Mouse (Mus musculus) limb, embryonic 14.5 days (tissue): Measurements from ENCODE around the gene Mybpc1. TPM values are rescaled to one million over a fixed set of nuclear protein-coding genes. Genes with fewer than 3 reads are reported as not detected.

Experiments used
- ATAC-seq: fragments of 200-750 bp; cut with Nextera tagmentation; 2 replicates; pipeline ENCODE4 v1.8.0; 2017; ENCODE audit warnings: low read depth, moderate number of reproducible peaks, moderate TSS enrichment; ENCODE audit not compliant: low FRiP score
- DNase-seq: peaks from one replicate; pipeline ENCODE4 v3.0.0-alpha.2; 2015; ENCODE audit warnings: low spot score
- H3K27ac ChIP-seq: fragments of 300-500 bp; sonication (generic); replicated peaks from 2 replicates; pipeline ENCODE4 v1.5.1; 2014; ENCODE audit warnings: low read depth, mild to moderate bottlenecking, low read length, moderate library complexity, mixed read lengths
- H3K27me3 ChIP-seq: fragments of 300-500 bp; sonication (generic); 2 replicates; pipeline ENCODE4 v1.6.1; 2014; ENCODE audit warnings: low read length, mixed read lengths; ENCODE audit not compliant: control insufficient read depth, insufficient read depth
- H3K36me3 ChIP-seq: fragments of 300-500 bp; sonication (generic); 2 replicates; pipeline ENCODE4 v1.6.1; 2014; ENCODE audit warnings: mild to moderate bottlenecking, low read length, moderate library complexity, mixed read lengths; ENCODE audit not compliant: control insufficient read depth, insufficient read depth
- H3K4me1 ChIP-seq: fragments of 300-500 bp; sonication (generic); 2 replicates; pipeline ENCODE4 v1.6.1; 2014; ENCODE audit warnings: antibody characterized with exemption, low read length, mixed read lengths; ENCODE audit not compliant: control insufficient read depth, insufficient read depth
- H3K4me2 ChIP-seq: fragments of 300-500 bp; sonication (generic); replicated peaks from 2 replicates; pipeline ENCODE4 v1.6.1; 2014; ENCODE audit warnings: low read depth, mild to moderate bottlenecking, low read length, moderate library complexity; ENCODE audit not compliant: severe bottlenecking
- H3K4me3 ChIP-seq: fragments of 300-500 bp; sonication (generic); replicated peaks from 2 replicates; pipeline ENCODE4 v1.5.1; 2014; ENCODE audit warnings: low read length
- H3K9ac ChIP-seq: fragments of 300-500 bp; sonication (generic); 2 replicates; pipeline ENCODE4 v1.6.1; 2014; ENCODE audit warnings: mild to moderate bottlenecking, low read depth, low read length, moderate library complexity; ENCODE audit not compliant: severe bottlenecking
- H3K9me3 ChIP-seq: fragments of 300-500 bp; sonication (generic); 2 replicates; pipeline ENCODE4 v1.6.1; 2016; ENCODE audit warnings: low read length; ENCODE audit not compliant: control insufficient read depth
- POLR2A ChIP-seq: fragments of 200-500 bp; IDR thresholded peaks from 2 replicates; pipeline ENCODE4 v1.8.0; 2012; ENCODE audit warnings: inconsistent platforms, mild to moderate bottlenecking, moderate library complexity, borderline replicate concordance; ENCODE audit not compliant: insufficient read depth, insufficient read length; ENCODE audit errors: extremely low read depth
- WGBS: fragments of 180-500 bp; shearing (Covaris S2); extraction: QIAGEN DNeasy Blood & Tissue Kit; methylation state at CpG from one replicate; pipeline ENCODE4 v1.1.7; 2014; 5-methylcytosine and 5-hydroxymethylcytosine counted together
- polyA plus RNA-seq, 2 experiments: library from polyadenylated mRNA; depleted of rRNA in 1 of 2; stranded (reverse) in 1 of 2; unstranded in 1 of 2; fragments of >200 nt; fragmentation: Nextera tagmentation in 1 of 2; extraction: Ambion mirVana in 1 of 2; gene quantifications; 2 replicates each; pipeline versions ENCODE4 v1.2.1 to v1.2.3; 2012 to 2014

Mybpc1 gene
- polyA plus RNA-seq, 2 experiments: 59.2 to 73.6 TPM

GRCm38 (mm10) chr10:88606686-88607085, 1.7 kb upstream of the Mybpc1 start:
- no peak overlapping the region for H3K27ac ChIP-seq
- ATAC-seq: 0 out of 2 replicates have a peak, but pooled peaks have one; percentile 16
- no peak overlapping the region for H3K9ac ChIP-seq
- H3K4me1 ChIP-seq: no peaks in the 10 kb centered on the region
- no peak overlapping the region for H3K4me2 ChIP-seq
- H3K9me3 ChIP-seq: no peaks in the 10 kb centered on the region
- 45% methylated on average over 7 of the region's 7 CpGs for WGBS
- no peak for DNase-seq
- no peaks in the 10 kb centered on the region for H3K36me3 ChIP-seq
- H3K4me3 ChIP-seq: no peak overlapping the region
- no peak for TF ChIP-seq POLR2A
- H3K27me3 ChIP-seq: no peaks in the 10 kb centered on the region

- H3K9ac ChIP-seq: no peak overlapping the region
- DNase-seq (peak; percentile 58), ATAC-seq (peak; percentile 56)
- H3K9me3 ChIP-seq: no peaks in the 10 kb centered on the region
- no peak overlapping the region for H3K4me2 ChIP-seq
- no peak overlapping the region for H3K4me3 ChIP-seq
- TF ChIP-seq POLR2A: no peak
- no peak overlapping the region for H3K27ac ChIP-seq
- H3K27me3 ChIP-seq: no peaks in the 10 kb centered on the region
- H3K4me1 ChIP-seq: no peaks in the 10 kb centered on the region
- no peaks in the 10 kb centered on the region for H3K36me3 ChIP-seq
- WGBS: 55% methylated on average over 8 of the region's 8 CpGs
These were observed 1.1 kb upstream of the Mybpc1 start for GRCm38 (mm10) chr10:88606065-88606464.

GRCm38 (mm10) chr10:88603773-88604172, 1.2 kb downstream of the Mybpc1 start:
- DNase-seq: peak; percentile 90
- Histone ChIP-seq H3K27me3 (no peaks in the 10 kb centered on the region), H3K4me2 (no peak overlapping the region), H3K4me1 (no peaks in the 10 kb centered on the region), H3K4me3 (no peak overlapping the region), H3K9ac (no peak overlapping the region), H3K9me3 (no peaks in the 10 kb centered on the region), H3K36me3 (no peaks in the 10 kb centered on the region), H3K27ac (no peak overlapping the region)
- TF ChIP-seq POLR2A: no peak
- no peak for ATAC-seq
- WGBS: 22% methylated on average over 2 of the region's 2 CpGs

GRCm38 (mm10) chr10:88603256-88603655, 1.7 kb downstream of the Mybpc1 start:
- Histone ChIP-seq H3K9ac (no peak overlapping the region), H3K36me3 (no peaks in the 10 kb centered on the region), H3K27me3 (no peaks in the 10 kb centered on the region), H3K9me3 (no peaks in the 10 kb centered on the region), H3K4me2 (no peak overlapping the region), H3K4me3 (no peak overlapping the region), H3K4me1 (no peaks in the 10 kb centered on the region), H3K27ac (no peak overlapping the region)
- WGBS: 12% methylated on average over 5 of the region's 5 CpGs
- DNase-seq (no peak), ATAC-seq (no peak)
- TF ChIP-seq POLR2A: no peak

GRCm38 (mm10) chr10:88600591-88600990, 4.4 kb downstream of the Mybpc1 start:
- H3K27me3 ChIP-seq: no peaks in the 10 kb centered on the region
- no peak for TF ChIP-seq POLR2A
- no peaks in the 10 kb centered on the region for H3K9me3 ChIP-seq
- no peak overlapping the region for H3K9ac ChIP-seq
- 89% methylated on average over 7 of the region's 7 CpGs for WGBS
- no peak overlapping the region for H3K27ac ChIP-seq
- no peak overlapping the region for H3K4me3 ChIP-seq
- H3K36me3 ChIP-seq: no peaks in the 10 kb centered on the region
- no peaks in the 10 kb centered on the region for H3K4me1 ChIP-seq
- ATAC-seq: no peak
- H3K4me2 ChIP-seq: no peak overlapping the region
- DNase-seq: no peak

GRCm38 (mm10) chr10:88592316-88592715, 12.6 kb downstream of the Mybpc1 start:
- H3K9ac ChIP-seq: no peak overlapping the region
- no peak for ATAC-seq
- TF ChIP-seq POLR2A: no peak
- no peak overlapping the region for H3K4me2 ChIP-seq
- no peaks in the 10 kb centered on the region for H3K36me3 ChIP-seq
- no peak overlapping the region for H3K27ac ChIP-seq
- H3K27me3 ChIP-seq: no peaks in the 10 kb centered on the region
- no peaks in the 10 kb centered on the region for H3K4me1 ChIP-seq
- no peak overlapping the region for H3K4me3 ChIP-seq
- no peaks in the 10 kb centered on the region for H3K9me3 ChIP-seq
- 73% methylated on average over 4 of the region's 4 CpGs for WGBS
- no peak for DNase-seq
